Mouse (Mus musculus): ENCODE measurements at regions not wholly inside any gene's neighbourhood (a gene's known extent, or its start where the extent isn't known, plus 50 kb on each side); places are given as distances from the start of the nearest gene placed in this dataset.

DNA sequence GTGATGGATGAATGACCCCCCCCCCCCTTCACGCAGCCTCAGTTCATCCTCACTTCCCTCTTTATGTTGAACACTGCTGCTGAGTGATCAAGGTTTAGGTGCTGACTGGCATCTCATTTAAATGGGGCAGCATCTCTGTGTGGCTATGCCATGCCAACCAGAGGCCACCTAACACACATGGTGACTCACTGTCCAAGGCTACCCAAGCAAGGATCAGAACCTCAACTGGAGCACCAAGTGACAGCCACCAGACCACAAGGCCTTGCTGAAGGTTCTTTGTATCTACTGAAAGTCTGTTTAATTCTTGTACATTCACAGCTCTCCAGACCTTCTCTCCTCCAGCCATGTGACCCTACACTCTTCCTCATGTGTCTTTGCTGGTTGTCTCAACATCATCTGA, 347.6 kb upstream of the Myt1l start:
- no peak for DNase-seq (ENCODE audit: low read depth in 1 of 2, low spot score in 2 of 2)

DNA sequence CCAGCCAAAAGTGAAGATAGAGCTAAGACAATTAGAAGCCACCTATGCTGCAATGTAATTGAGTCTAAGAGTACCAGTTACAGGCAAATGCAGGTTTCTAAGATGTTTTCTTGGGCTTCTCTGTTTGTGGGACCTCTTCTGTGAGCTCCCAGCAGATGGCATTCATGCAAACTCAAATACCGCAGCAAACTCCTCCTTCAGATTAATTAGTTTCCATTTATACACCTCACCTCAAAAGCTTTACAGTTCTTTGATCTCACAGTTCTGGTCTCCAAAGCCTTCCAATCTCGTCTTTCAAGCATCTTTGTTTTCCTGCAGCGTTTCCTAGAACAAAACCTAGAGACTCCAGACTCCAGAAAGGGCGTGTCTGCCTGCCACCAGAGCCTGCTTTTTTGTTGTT, 340.6 kb upstream of the Myt1l start:
- DNase-seq (ENCODE audit: low read depth in 1 of 2, low spot score in 2 of 2): no peak

DNA sequence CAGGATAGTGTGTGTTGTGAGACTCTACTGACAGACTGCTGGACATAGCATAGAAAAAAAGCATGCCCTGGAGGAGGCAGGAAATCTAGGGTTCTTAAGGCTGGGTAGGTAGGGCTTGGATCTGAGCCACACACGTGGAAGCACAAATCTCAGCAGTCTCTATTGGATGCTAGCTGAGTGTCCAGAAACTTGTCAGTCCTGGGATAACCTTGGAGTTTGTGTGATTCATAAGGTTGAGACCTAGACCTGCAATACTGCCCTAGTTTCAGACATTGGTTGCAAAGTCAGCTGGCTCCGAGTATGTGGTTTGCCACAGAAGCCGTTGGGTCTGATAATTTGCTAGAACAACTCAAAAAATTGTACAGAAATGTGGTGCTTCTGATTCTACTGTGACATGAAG, 335.8 kb upstream of the Myt1l start:
- DNase-seq (ENCODE audit: low read depth in 1 of 2, low spot score in 2 of 2): no peak

DNA sequence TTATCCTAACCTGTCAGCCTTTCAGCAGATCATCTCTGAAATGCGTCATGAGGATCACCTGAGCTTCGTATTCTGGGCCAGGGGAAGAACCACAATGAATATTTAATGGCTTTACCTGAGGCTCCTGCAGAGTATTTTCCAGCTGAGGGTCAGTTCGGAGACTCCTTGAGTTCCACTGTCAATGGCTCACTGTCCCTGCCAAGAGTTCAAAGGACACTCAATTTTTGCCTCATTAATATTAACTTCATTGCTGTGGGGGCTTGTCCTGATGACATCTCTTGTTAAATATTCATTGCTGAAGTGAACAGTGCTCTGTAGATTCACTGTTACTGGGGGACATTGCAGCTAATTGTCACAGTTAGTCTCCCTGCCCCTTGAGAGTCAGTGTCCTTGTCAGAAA, 316.2 kb upstream of the Myt1l start:
- DNase-seq (ENCODE audit: low read depth in 1 of 2, low spot score in 2 of 2): no peak

DNA sequence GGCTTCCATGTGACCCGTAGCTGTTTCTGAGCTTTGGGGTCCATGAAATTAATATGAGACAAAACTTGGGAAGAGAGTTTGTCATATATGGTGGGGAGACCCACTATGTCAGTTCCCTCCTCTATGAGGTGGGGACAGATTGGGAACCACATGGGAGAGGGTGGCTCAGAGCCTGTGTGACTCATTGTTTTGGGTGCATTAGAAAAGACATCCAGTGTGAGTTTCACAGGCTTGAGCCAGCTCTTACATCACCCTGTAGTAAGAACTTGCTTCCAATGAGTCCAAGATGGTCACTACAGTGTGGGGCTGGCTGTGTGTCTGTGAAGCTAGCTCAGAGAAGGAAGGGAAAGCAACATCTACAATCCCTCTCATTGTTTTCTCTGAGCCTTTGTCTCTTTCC, 314.6 kb upstream of the Myt1l start:
- no peak for DNase-seq (ENCODE audit: low read depth in 1 of 2, low spot score in 2 of 2)

DNA sequence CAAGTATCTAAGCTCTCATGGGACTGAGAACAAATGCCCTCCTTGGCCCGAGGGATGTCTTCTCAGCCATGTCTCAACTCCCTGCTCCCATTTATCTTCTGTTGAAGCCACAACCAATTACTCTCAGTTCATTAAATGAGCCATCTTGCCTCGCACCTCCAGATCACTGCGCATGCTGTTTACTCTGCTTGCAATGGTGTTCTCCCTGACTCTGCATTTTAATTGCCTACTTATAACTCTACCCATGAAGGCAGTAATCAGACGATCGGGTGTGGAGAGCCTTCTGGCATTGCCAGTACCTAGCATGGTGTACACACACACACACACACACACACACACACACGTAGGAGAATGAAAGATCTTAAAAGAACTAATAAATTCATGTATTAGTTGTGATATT, 306.1 kb upstream of the Myt1l start:
- DNase-seq (ENCODE audit: low read depth in 1 of 2, low spot score in 2 of 2): no peak

DNA sequence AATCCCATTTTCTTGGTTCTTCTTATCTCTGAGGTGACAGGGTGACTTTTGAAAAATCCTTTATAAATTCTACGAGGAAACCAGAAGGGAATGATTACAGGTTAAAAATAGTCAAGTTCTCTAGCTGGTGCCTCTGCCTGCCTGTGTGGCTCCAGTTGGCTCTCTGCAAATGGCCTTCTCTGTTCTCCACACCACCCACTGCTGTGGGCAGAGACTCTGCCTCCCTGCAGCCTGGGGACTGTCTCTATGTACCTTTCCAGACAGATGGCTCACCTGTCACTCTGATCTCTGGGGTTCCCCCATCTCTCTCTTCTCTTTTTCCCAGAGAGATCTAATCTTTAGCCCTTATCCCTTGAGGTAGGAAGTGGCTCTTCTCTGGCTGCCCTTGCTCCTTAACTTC, 302.2 kb upstream of the Myt1l start:
- no peak for DNase-seq (ENCODE audit: low read depth in 1 of 2, low spot score in 2 of 2)

DNA sequence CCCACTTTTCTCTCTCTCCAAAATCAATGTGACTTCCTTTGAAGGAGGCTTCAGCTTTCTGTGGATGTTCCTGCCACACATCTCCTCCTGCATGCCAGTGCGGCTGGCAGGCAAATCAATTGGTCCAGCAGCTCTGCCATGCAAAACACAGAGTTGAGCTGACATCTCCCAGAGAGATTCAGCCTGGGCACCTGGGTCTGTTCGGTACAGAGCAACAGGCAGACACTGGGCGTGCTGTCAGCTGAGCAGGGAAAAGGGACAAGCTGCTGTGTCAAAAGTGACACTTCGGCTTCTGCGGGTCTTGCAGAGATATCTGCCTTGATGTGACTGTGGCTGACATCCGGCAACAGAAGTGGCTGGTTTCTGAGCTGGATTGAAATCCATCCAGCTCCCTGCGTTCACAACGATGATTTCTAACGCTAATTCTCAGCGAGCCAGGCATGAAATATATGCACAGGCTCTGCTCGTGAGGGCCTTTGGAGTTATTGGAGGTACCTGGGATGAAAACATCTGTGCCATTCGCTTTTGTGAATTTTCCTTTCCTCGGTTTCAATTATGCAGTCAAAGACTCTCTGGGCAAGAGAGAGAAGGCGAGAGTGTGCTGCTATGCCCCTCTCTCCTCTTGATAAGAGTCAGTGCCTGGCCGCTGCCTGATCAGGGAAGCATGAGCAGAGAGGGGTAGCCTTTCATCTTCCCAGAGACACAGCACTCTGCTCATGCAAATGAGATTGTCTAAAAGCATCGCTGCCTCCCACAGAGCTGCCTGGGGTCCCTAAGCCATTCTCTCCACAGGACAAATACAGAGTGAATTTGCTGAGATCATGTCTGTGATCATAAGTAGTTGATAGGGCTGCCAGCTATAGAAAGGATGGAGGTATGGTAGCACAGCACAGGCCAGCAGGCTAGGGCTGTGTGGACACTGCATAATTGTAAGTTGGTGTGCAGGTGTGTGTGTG, 295.4 kb upstream of the Myt1l start:
- DNase-seq (ENCODE audit: low read depth in 1 of 2, low spot score in 2 of 2): no peak

DNA sequence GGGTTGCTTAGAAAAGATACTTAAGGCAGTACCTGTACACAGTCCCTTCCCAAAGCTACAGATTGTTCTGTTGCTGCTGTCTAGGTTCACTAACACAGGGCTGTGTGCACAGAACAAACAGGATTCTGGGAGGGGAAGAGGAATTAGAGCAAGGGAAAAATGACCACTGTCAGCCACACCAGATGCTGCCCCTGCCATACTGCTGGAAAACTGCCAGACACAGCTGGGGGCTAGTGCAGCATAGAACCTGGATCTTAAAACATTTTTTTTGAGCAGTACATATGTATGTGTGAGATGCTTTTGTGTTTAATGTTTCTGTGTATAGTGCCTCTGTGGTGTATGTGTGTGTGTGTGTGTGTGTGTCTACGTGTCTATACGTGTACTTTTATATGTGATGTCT, 291.7 kb upstream of the Myt1l start:
- no peak for DNase-seq (ENCODE audit: low read depth in 1 of 2, low spot score in 2 of 2)

DNA sequence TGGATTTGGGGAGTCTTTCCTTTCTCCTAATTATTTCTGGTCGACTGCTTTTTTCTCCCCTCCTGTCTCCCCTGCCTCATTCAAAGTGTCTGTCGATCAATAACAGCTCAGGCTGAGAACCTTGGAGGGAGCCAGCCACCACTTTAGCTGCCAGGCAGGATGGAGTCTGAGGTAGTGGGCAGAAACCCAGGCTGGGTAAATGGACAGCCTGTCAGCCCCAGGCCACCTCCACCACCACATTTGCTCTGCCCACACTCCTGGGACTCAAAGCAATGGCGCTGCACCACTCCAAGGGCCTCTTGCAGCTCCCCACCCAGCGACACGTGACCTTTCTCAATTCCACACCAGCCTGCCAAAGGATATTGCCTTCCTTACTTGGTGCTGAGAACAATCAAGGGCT, 290.7 kb upstream of the Myt1l start:
- DNase-seq (ENCODE audit: low read depth in 1 of 2, low spot score in 2 of 2): no peak

DNA sequence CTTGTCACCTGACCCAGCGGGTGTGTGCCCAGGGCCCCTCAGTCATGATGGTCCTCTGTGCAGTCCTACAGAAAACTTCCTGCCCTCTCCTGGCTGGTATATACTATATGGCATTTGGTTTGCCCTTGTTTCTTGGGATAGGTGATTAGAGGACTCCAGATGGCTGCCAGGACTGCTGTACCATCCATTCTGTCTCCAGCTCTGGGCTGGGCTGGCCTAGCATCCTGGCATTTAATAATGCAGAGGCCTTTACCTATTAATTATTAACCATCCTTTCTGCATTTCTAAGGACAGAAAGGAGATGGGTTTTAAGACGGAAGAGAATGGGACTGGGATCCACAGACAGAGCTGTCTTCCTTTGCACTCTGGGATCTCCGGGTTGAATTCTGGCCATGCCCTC, 288.7 kb upstream of the Myt1l start:
- no peak for DNase-seq (ENCODE audit: low read depth in 1 of 2, low spot score in 2 of 2)

DNA sequence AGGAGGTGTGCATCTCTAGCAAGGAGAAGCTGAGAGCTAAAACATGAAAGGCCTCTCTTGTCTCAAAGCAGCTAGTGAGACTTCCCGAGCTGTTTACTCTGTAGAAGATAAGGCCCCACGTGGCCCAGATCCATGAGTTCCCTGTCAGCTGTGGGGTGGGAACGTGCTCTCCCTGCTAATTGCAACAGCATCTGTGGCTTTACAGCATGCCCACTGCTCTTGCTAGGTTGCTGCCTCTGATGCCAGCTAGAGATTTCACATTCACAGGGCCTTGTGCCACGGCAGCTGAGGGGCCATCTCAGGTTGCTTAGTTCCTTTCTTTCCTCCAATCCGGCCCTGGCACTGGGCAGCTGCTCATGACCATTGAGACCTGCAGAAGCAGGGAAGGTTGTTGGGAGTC, 288.2 kb upstream of the Myt1l start:
- no peak for DNase-seq (ENCODE audit: low read depth in 1 of 2, low spot score in 2 of 2)

DNA sequence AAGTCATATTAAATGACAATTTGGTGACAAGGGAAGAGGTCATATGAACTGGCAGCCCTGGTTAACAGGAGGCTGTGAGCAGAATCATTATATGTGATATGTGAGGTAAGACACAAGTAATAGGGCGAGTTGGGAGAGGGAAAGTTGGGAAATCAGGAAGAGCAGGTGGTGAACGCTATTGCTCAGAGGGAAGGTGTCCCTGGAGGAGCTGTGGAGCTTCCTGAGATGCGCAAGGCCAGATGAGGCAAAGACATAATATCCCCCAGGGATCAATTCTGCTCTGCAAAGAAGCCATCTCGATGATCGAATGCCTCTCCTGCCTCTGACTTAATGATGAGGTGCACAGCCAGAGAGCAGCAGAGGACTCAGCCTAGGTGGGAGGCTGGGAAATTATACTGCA, 285.1 kb upstream of the Myt1l start:
- DNase-seq (ENCODE audit: low read depth in 1 of 2, low spot score in 2 of 2): no peak

DNA sequence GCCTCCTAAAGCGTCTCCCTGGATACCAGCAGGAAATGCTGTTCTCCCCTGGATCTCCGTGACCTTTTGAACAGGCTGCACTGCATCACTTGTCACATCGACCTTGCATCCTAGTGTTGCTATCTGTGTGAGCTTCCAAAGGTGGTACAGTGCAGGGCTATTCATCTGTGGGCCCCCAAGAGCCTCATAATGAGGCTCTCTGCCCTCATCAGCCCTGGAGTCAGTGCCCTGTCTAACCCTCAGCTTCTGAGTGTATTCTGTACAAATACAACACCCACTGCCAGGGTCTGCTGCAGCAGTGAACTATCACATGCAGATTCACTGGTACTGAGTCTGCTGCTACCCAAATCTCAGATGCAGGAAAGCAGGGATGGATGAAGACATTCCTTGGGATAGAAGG, 282.1 kb upstream of the Myt1l start:
- DNase-seq (ENCODE audit: low read depth in 1 of 2, low spot score in 2 of 2): no peak

DNA sequence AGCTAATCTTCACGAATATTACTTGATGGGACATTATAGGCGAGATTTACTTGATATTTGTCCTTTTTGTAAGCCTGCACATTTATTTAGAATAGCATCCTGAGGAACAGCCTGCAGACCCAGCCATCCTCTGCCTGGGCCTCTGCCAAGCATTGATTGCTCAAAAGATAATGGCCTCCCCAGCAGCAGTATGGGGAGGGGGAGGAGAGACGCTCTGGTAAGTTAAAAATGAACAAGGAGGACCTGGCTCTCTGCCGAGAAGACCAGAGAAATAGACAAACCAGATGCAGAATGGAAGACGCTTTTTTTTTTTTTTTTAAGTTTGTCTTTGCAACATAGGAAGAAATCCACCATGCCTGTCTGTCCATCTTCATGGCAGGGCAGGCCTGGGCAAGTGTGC, 280.8 kb upstream of the Myt1l start:
- no peak for DNase-seq (ENCODE audit: low read depth in 1 of 2, low spot score in 2 of 2)

DNA sequence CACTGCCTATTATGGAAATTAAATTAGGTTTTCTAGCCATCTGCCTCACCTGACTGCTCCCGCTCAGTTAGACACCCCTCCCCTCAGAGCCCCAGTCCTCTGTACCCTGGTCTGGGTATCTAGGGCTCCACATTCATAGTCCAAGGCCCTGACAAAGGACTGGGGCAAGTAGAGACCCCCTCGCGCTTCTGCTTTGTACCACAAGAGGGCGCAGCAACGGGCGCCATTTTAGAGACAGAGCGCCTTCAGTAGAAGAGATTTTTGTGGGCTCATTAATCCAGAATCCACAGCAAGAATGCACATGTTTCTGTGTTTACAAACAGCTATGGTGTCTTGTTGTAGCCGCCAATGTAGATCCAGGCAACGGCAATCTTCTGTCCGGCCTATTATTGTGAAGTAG, 279.7 kb upstream of the Myt1l start:
- no peak for DNase-seq (ENCODE audit: low read depth in 1 of 2, low spot score in 2 of 2)

DNA sequence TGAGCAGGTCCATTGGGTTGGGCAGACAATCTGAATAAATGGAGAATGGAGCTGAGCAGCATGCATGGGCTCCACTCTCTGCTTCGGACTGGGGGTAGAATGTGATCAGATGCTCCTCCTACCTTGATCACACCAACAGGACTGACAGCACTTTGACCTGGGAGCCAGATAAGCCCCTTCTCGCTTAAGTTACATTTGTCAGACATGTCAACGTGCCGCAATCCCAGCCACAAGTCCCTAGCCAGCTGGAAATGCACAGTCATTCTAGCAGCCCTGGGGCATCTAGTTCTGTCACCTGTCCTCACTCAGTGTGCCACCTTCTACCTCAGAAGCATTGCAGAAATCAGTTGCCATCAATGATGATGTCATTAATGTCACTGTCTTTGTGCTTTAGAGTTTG, 272.1 kb upstream of the Myt1l start:
- no peak for DNase-seq (ENCODE audit: low read depth in 1 of 2, low spot score in 2 of 2)

DNA sequence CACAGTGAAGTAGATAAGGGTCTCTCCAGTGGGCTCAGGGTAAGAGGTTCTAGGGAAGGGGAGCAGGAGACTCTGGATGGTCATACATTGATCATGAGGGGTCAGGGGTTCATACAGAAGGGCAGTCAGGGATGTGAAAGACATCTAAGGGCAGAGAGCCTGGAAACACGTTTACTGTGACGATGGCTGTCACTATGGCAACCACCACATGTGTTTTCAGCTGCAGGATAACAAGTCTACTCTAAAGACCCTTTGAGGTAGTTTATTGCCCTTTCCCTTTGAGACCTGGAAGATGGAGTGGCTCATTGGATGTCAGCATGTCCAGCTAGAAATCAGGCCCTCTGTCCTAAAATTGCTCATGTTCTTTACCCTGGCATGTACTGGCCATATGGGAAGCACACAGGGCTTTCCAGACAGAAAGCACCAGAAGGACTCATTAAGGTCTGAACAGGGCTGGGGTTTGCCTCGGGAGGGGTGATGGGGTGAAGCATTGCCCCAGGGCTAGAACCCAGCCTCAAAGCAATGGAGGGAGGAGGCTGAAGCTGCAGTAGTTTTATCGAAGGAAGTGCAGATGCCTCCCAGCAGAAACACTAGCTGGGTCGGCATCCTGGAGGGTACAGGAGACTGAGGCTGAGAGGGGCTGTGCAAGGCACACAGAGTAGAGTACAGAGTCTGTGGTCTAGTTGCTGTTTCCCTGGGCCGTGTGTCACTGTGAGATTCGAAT, 271.0 kb upstream of the Myt1l start:
- no peak for DNase-seq (ENCODE audit: low read depth in 1 of 2, low spot score in 2 of 2)

DNA sequence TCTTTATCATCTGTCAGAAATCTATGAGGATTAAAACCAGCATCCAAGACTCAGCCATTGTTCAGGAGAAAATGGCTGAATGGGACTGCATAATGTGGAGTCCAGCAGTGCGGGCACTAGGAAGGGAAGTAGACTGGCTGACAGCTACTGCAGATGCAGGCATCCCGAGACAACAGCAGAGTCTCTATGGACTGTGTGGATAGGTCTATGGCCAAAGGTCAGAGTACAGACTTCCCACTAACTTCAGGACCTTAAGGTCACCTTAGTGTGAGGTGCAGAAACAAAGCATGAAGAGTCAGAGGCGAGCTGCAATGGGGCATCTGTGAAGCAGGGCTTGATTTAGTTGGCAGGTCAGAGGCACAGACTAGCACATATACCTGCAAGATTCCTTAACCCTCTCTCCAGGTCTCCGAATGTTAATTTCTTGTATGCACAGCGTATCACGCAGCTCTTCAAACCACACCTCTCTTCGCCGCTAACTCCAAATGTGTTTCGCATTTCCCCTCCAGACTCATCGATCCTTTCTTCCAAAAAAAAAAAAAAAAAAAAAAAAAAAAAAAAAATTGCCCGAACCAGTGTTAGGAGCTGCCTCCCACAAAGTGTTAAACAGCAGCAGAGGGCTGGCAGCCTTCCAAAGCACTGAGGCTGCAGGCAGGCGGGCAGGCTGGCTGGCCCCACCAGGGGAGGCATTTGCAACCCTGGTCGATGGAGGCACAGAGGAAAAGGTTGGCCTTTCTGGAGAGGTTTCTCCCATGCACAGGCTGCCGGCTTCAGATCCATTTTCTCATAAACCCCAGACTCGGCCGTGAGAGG, 270.2 kb upstream of the Myt1l start:
- DNase-seq (ENCODE audit: low read depth in 1 of 2, low spot score in 2 of 2): no peak

DNA sequence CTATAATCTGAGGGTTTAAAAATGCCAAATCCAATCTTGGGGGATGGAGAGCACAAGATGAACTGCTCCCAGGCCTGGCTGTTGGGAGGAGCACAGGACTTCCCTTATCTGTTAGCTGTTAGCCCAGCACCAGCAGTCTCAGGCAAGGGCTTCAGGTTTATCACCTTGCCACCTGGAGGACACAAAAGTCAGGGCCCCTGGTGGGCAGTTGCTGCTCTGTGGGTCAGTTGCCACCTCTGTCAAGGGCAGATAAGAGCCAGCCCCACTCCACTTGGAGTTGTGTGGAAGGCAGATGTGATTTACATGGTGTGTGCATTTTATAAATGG, 269.7 kb upstream of the Myt1l start:
- no peak for DNase-seq (ENCODE audit: low read depth in 1 of 2, low spot score in 2 of 2)

DNA sequence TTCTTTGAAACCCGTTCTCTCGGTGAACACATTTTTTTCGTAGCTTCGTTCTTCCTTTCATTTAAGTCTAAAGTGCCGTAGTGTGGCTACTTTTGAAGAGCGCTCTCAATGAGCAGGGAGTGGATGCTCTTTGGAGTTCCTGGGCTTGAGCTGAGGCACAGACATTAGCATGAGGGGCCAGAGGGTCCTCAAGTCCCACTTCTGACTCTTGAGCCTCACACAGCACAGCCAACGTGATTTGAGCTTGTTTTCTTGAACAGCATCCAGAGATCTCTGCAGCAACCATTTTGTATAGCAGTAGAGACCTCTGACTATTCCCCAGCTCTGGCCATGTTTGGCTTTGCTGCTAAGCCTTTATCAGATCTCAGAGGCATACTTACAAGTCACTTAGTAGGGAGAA, 269.2 kb upstream of the Myt1l start:
- no peak for DNase-seq (ENCODE audit: low read depth in 1 of 2, low spot score in 2 of 2)

DNA sequence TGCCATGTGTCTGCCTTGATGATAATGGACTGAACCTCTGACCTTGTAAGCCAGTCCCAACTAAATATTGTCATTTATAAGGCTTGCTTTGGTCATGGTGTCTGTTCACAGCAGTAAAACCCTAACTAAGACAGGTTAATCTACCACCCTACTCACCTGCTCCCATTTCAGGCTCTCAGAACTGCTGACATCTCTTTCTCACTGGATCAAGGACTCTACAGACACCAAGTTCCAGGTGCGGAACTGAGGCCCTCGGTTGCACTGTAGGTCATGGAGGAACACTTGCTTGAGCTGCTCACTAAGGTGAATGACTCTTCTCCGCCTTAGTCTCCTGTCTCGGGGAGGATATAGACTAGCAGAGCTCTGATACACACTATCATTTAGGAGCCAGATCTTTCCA, 254.0 kb upstream of the Myt1l start:
- DNase-seq (ENCODE audit: low read depth in 1 of 2, low spot score in 2 of 2): no peak

Measured in monocyte, adult 2 months (primary cell).